Mouse (Mus musculus): ENCODE measurements around the gene Msl1. TPM values are rescaled to one million over a fixed set of nuclear protein-coding genes. Genes with fewer than 3 reads are reported as not detected.

The Msl1 gene
- total RNA-seq, 4 experiments from 2014 or later, result 53.9 to 57.7 (median 55.8) TPM

GRCm38 (mm10) chr11:98776052-98776764 lies 19.1 kb upstream of the Msl1 start:
- no peak for DNase-seq (ENCODE audit: low spot score in 2 of 2)

GRCm38 (mm10) chr11:98776843-98777590 lies 18.3 kb upstream of the Msl1 start:
- peak in 1 of 2 experiments; percentile 46 for DNase-seq (ENCODE audit: low spot score in 2 of 2)

DNA sequence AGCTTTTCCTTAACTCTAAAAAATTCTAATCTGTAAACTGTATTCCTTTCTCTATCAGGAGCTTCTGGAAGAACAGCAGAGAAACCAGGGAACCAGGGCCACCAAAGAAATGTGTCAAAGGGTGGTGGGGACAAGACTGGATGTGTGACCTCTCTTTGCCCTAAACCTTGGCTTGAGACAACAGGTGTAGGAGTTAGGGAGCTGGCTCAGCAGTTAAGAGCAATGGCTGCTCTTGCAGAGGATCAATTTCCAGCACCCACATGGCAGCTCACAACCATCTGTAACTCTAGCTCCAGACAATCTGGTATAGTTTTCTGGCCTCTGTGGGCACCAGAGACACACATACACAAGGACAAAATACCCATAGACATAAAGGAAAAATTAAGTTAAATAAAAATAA lies 17.4 kb upstream of the Msl1 start:
- no peak for DNase-seq (ENCODE audit: low spot score in 2 of 2)

DNA sequence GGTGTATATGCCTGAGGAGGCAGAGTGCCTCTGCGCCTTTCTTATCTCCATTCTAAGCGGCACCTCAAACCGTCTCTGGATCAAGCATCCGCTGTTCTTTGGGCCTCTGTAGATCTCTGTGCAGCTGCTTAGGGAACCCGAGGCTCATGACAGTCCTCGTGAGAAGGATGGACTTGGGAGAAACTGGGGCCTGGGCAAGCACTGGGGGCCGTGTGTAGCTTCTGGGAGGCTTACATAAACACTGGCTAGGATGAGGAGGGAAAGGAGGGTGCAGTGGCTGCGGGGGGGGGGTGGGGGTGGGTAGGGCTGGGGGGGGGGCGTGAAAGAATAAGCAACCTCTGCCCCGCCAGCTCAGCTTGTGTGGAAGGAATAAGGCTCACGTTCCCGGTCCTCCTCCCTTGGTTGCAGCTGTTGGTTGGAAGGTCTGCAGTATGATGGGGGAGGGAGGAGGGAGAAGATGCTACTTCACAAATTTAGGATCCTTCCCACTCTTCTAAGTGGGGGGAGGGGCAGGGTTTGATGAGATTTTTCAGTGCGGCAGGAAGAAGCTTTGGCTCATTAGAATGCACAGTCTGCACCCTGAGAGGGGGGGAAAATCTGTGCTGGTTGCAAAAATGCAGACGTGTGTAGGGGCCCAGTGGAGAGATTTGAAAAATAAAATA lies 13.3 kb upstream of the Msl1 start:
- peak; percentile 64 to 75 for DNase-seq (ENCODE audit: low spot score in 2 of 2)

- DNase-seq (ENCODE audit: low spot score in 2 of 2), result no peak
Observed at GRCm38 (mm10) chr11:98782651-98783235, 12.6 kb upstream of the Msl1 start.

GRCm38 (mm10) chr11:98783236-98783696 lies 12.1 kb upstream of the Msl1 start:
- DNase-seq (ENCODE audit: low spot score in 2 of 2), result peak; percentile 98 to 99

DNA sequence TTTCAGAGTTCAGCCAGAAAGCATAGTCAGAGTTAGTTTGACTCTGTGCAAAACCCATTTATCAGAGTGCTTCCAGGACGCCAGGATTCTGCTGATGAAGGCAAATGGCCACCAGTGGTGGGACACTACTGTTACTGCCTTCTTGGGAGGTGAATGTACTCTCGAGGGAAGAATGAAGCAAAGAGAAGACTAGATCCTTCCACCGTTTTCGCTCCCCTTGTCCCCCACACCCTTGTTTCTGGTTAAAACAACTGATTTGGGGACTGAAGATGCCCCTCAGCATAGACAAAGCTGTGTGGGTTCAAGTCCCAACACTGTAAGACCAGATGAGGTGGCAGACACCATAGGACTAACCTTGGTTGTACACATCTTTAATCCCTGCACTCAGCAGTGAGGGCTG lies 11.2 kb upstream of the Msl1 start:
- DNase-seq (ENCODE audit: low spot score in 2 of 2), result no peak

DNA sequence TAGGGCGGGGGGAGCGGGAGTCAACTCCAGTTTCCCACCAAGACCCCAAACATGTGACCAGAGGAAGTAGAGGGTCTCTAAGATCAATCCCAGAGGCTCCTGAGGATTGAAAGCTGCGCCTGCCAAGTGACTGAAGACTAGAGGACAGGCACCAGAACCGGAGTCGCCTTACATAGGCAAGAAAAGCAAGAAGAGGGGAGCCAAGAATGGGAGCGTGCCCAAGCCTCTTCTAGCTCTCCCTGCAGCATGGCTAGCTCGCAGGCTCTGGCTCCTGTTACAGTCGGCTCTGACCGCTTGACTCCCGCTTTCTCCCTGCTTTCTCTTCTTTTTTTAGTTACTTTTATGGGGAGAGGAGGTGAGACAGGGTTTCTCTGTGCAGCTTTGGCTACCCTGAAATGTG lies 10.1 kb upstream of the Msl1 start:
- peak; percentile 71 to 83 for DNase-seq (ENCODE audit: low spot score in 2 of 2)

DNA sequence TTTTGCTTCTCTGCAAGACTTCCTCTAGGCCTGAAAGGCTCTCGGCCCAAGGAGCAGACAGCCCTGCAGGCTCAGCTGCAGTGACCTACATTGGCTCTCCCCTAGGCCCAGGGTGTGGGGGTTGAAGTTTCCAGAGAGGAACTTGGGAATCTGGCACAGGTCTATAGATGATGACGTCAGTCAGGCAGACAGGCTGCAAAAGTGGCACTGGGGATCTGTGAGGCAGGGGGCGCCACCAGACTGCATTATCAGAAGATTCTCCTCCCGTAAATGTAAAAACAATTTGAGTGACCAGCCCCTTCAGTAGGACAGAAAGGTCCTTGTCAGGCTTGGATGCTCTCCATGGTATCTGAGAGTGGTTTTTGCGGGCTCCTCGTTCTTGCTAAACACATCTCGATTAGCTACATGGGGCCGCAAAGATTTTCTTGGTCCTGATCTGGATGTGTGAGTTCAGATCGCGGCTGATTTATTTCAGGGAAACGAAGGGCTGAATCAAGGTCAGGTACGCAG lies 9.5 kb upstream of the Msl1 start:
- peak; percentile 86 for DNase-seq (ENCODE audit: low spot score in 2 of 2)

- peak; percentile 99 to 100 for DNase-seq (ENCODE audit: low spot score in 2 of 2)
Observed at GRCm38 (mm10) chr11:98786359-98787214, 8.7 kb upstream of the Msl1 start.

GRCm38 (mm10) chr11:98787229-98787628 lies 8.1 kb upstream of the Msl1 start:
- peak in 1 of 2 experiments; percentile 59 for DNase-seq (ENCODE audit: low spot score in 2 of 2)

- no peak for DNase-seq (ENCODE audit: low spot score in 2 of 2)
Observed at GRCm38 (mm10) chr11:98787691-98788090, 7.6 kb upstream of the Msl1 start.

DNA sequence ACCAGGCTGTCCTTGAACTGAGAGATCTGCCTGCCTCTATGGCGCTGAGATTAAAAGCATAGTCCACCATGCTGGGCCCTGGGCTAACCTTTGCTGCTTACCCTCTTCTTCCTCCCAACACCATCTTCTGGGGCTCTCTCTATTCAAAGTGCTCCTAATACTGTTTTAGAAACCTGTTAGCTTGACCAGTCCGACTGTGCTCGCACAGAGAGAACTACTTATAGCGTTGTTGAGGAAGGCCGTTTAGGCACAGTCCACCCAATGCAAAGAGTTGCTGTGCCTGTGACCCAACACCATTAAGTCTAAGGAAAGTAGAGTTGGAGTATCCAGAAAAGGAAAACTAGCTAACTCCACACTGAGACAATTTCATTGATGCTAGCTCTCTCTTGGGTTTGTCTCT lies 7.2 kb upstream of the Msl1 start:
- no peak for DNase-seq (ENCODE audit: low spot score in 2 of 2)

GRCm38 (mm10) chr11:98788550-98789218 lies 6.6 kb upstream of the Msl1 start:
- DNase-seq (ENCODE audit: low spot score in 2 of 2), result peak; percentile 76 to 83

DNA sequence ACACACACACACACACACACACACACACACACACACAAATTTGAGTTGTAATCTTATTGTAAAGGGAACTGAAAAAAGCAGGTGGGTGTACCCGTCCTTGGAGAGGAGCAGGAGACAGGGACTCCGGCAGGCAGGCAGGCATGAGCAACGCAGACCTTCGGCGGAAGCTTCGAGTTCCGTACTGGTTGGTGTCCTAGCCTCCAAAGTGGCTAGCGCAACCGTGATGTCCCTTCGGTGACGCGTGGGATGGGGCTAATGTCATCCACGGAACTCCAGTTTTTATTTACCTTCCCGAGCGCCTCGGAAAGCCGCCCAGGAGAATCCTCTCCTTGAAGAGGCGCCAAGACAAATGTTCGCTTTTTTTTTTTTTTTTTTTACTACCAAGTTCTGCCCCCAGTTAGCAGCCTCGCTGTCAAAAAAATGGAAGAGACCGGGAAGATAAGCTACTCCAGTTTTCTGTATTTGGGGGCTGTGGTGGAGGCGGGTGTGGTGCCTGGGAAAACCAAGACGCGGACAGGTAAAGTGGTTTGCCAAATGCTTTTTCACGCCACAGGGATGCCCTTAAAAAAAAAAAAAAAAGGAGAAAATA lies 6.0 kb upstream of the Msl1 start:
- no peak for DNase-seq (ENCODE audit: low spot score in 2 of 2)

GRCm38 (mm10) chr11:98789824-98790223 lies 5.5 kb upstream of the Msl1 start:
- no peak for DNase-seq (ENCODE audit: low spot score in 2 of 2)

- DNase-seq (ENCODE audit: low spot score in 2 of 2), result no peak
Observed at GRCm38 (mm10) chr11:98790631-98791205, 4.6 kb upstream of the Msl1 start.

GRCm38 (mm10) chr11:98791448-98791847 lies 3.9 kb upstream of the Msl1 start:
- DNase-seq (ENCODE audit: low spot score in 2 of 2), result no peak

DNA sequence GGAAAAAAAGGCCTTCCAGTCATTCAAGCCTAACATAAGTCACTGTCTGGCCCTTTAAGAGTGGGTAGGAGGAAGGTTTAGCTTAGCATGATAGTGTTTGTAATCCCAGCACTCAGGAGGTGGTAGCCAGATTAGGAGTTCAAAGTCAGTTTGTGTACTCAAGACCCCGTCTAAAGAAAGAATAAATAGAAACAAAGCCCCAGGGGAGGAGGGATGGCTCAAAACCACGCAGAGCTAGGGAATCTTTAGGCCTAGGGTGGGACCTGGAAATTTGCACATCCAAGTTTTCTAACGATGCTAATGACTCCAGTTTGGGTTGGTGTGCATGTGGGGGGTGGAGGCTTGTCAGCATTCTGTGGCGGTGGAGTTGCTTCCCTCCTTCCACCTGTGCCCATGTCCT lies 3.2 kb upstream of the Msl1 start:
- no peak for DNase-seq (ENCODE audit: low spot score in 2 of 2)
